Comparison of ENCODE assay signal across 8 mouse cellular contexts in the genomic region with DNA sequence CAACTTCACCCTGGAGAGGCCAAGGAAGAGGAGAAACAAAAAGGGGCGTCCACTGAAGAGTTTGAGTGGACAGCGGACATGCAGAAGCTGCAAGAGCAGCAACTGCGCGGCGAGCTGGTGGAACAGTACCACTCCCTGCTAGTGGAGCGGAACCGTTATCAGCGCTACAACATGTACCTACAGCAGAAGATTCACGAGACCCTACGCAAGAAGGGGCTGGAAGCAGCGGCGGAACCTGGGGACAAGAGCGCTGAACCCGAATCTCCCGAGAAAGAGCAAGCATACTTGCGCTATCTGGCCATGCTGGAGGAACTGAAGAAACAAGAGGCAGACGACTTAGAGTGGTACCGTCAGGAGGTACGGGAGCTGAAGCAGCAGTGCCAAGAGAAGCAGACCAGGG. TPM values are rescaled to one million over a fixed set of nuclear protein-coding genes. Genes with fewer than 3 reads are reported as not detected.
A peak's percentile ranks its signal among the peaks of the same experiment; 100 is the strongest.
DNase-seq lines count a peak whose midpoint lies in the region; ATAC-seq and TF ChIP-seq lines count a peak whose summit lies in the region.

No protein-coding gene starts in this region.

- no peak overlapping the region for H3K9ac ChIP-seq in heart, adult 2 months (ENCODE audit: low read depth, low read length)
- H3K9ac ChIP-seq in midbrain, embryonic 11.5 days (ENCODE audit: low read length) = peak overlapping the region; percentile 63

- 0 out of 2 replicates have a peak, but pooled peaks cover 4% of the 10 kb centered on the region for H3K9me3 ChIP-seq in hindbrain, embryonic 10.5 days
- no peaks in the 10 kb centered on the region; the same call in 1 of the 2 replicates for H3K9me3 ChIP-seq in midbrain, embryonic 11.5 days (ENCODE audit: control insufficient read depth, low read length)

- TF ChIP-seq POLR2A in heart, adult 2 months (IDR thresholded peaks at IDR 0.05; ENCODE audit: insufficient read depth, low read depth, low read length) = no peak

- TF ChIP-seq CTCF in heart, adult 2 months (IDR thresholded peaks at IDR 0.05) = no peak

- H3K27ac ChIP-seq in heart, adult 2 months = no peak overlapping the region
- peak overlapping the region; percentile 87; the same call in 1 of the 2 replicates for H3K27ac ChIP-seq in hindbrain, embryonic 10.5 days
- H3K27ac ChIP-seq in midbrain, embryonic 11.5 days (ENCODE audit: low read depth, low read length) = no peak overlapping the region

- ATAC-seq in midbrain, embryonic 11.5 days (ENCODE audit: low FRiP score) = no peak

- TF ChIP-seq EP300 in heart, adult 2 months (IDR thresholded peaks at IDR 0.05; ENCODE audit: insufficient read depth, low read depth, low read length) = no peak

- peak overlapping the region; percentile 94 for H3K4me2 ChIP-seq in midbrain, embryonic 11.5 days

- peaks cover 15% of the 10 kb centered on the region for H3K4me1 ChIP-seq in heart, adult 2 months (ENCODE audit: control insufficient read depth, insufficient read depth, low read length)
- H3K4me1 ChIP-seq in hindbrain, embryonic 10.5 days (replicated peaks) = peaks cover 42% of the 10 kb centered on the region
- H3K4me1 ChIP-seq in midbrain, embryonic 11.5 days (ENCODE audit: control insufficient read depth, insufficient read depth, low read length) = peaks cover 18% of the 10 kb centered on the region

- DNase-seq in heart, adult 2 months = no peak
- no peak for DNase-seq in heart, postnatal 36 days
- DNase-seq in ES-CJ7 (ENCODE audit: low read depth, low spot score) = peak; percentile 15
- no peak for DNase-seq in hindbrain, embryonic 10.5 days (ENCODE audit: low spot score)
- DNase-seq in midbrain, embryonic 11.5 days (ENCODE audit: low spot score, missing footprints) = peak; percentile 77
- DNase-seq in layer of hippocampus, postnatal 25 days (ENCODE audit: extremely low spot score in 1 of 2, low spot score in 1 of 2) = no peak
- no peak for DNase-seq in left cerebral cortex, postnatal 4 days
- no peak for DNase-seq in urinary bladder, postnatal 4 days (ENCODE audit: low spot score in 2 of 2)

- H3K4me3 ChIP-seq in heart, adult 2 months = peak overlapping the region; percentile 51
- peak overlapping the region; percentile 88 for H3K4me3 ChIP-seq in hindbrain, embryonic 10.5 days
- H3K4me3 ChIP-seq in midbrain, embryonic 11.5 days (ENCODE audit: low read depth, low read length) = peak overlapping the region; percentile 91

- intact Hi-C loops in heart, adult 2 months (cut with DNase I) = loop anchor here (2.0 to 5.0 kb wide), 2 partner anchors 97 to 503 kb away; no protein-coding TSS in a partner anchor
- intact Hi-C loops in heart, postnatal 36 days (cut with DNase I) = no loop called here
- intact Hi-C loops in left cerebral cortex, postnatal 4 days (cut with DNase I) = no loop called here

- peaks cover 7% of the 10 kb centered on the region for H3K79me2 ChIP-seq in heart, adult 2 months (replicated peaks; ENCODE audit: control insufficient read depth, insufficient read depth, low read length)

- 23% methylated on average over 19 of the region's 19 CpGs for WGBS in heart, adult 2 months
- WGBS in hindbrain, embryonic 10.5 days = 35% methylated on average over 19 of the region's 19 CpGs
- WGBS in midbrain, embryonic 11.5 days = 42% methylated on average over 19 of the region's 19 CpGs

- H3K36me3 ChIP-seq in heart, adult 2 months (ENCODE audit: control insufficient read depth, insufficient read depth, low read length) = peaks cover 9% of the 10 kb centered on the region
- peaks cover 7% of the 10 kb centered on the region; the same call in 1 of the 2 replicates for H3K36me3 ChIP-seq in hindbrain, embryonic 10.5 days
- no peaks in the 10 kb centered on the region for H3K36me3 ChIP-seq in midbrain, embryonic 11.5 days (ENCODE audit: control insufficient read depth, insufficient read depth, low read length)

- no peaks in the 10 kb centered on the region for H3K27me3 ChIP-seq in heart, adult 2 months (ENCODE audit: control insufficient read depth, insufficient read depth, low read length)
- peaks cover 11% of the 10 kb centered on the region for H3K27me3 ChIP-seq in hindbrain, embryonic 10.5 days (ENCODE audit: insufficient read depth, poor library complexity, severe bottlenecking)
- H3K27me3 ChIP-seq in midbrain, embryonic 11.5 days (ENCODE audit: control insufficient read depth, insufficient read depth, low read length) = no peaks in the 10 kb centered on the region

RNA-seq across cellular contexts. Expression of gene Ccdc96, which starts 0.9 kb away (rescaled TPM):
- under 1 TPM; 0.21 to 0.39 TPM for total RNA-seq in heart, adult 2 months (2021)
- 0.09 and 0.14 TPM in 2 replicates for polyA plus RNA-seq in heart, adult 2 months (2012; rRNA removed)
- total RNA-seq in heart, postnatal 36 days (2021) = under 1 TPM; 0.19 to 0.33 TPM
- 3.1 and 4.0 TPM in 2 replicates for polyA plus RNA-seq in hindbrain, embryonic 10.5 days (2016; fragmentation: Nextera tagmentation; extraction: Ambion mirVana)
- 4.1 and 4.2 TPM in 2 replicates for polyA plus RNA-seq in midbrain, embryonic 11.5 days (2014; fragmentation: Nextera tagmentation; extraction: Ambion mirVana)
- 1 to 10 TPM; 1.1 to 1.5 TPM for total RNA-seq in layer of hippocampus, postnatal 25 days (2021)
- total RNA-seq in left cerebral cortex, postnatal 4 days (2021) = 1 to 10 TPM; 1.5 TPM

RNA-seq across cellular contexts. Expression of gene Tada2b, which starts 1.2 kb away (rescaled TPM):
- total RNA-seq in heart, adult 2 months (2021) = 10 to 100 TPM; 13.5 to 16.9 TPM
- polyA plus RNA-seq in heart, adult 2 months (2012; rRNA removed) = 8.5 and 11.5 TPM in 2 replicates
- 10 to 100 TPM; 13.3 to 15.0 TPM for total RNA-seq in heart, postnatal 36 days (2021)
- polyA plus RNA-seq in hindbrain, embryonic 10.5 days (2016; fragmentation: Nextera tagmentation; extraction: Ambion mirVana) = 1.7 and 2.1 TPM in 2 replicates
- 3.7 and 4.6 TPM in 2 replicates for polyA plus RNA-seq in midbrain, embryonic 11.5 days (2014; fragmentation: Nextera tagmentation; extraction: Ambion mirVana)
- total RNA-seq in layer of hippocampus, postnatal 25 days (2021) = 10 to 100 TPM; 32.6 to 34.1 TPM
- total RNA-seq in left cerebral cortex, postnatal 4 days (2021) = 10 to 100 TPM; 30.8 to 31.0 TPM

RNA-seq across cellular contexts. Expression of gene Grpel1, which starts 20.5 kb away (rescaled TPM):
- total RNA-seq in heart, adult 2 months (2021) = 10 to 100 TPM; 52.1 to 64.3 TPM
- polyA plus RNA-seq in heart, adult 2 months (2012; rRNA removed) = 29.8 and 35.5 TPM in 2 replicates
- total RNA-seq in heart, postnatal 36 days (2021) = 10 to 100 TPM; 63.0 to 63.2 TPM
- 58.4 and 59.3 TPM in 2 replicates for polyA plus RNA-seq in hindbrain, embryonic 10.5 days (2016; fragmentation: Nextera tagmentation; extraction: Ambion mirVana)
- polyA plus RNA-seq in midbrain, embryonic 11.5 days (2014; fragmentation: Nextera tagmentation; extraction: Ambion mirVana) = 58.0 and 58.5 TPM in 2 replicates
- 10 to 100 TPM; 21.8 to 24.7 TPM for total RNA-seq in layer of hippocampus, postnatal 25 days (2021)
- 10 to 100 TPM; 20.5 to 21.1 TPM for total RNA-seq in left cerebral cortex, postnatal 4 days (2021)

Comparison
In these comparisons a context has a peak if more than half of its experiments do, and no peak if none do; other contexts are left out.
1. DNase-seq: peak in ES-CJ7 (single experiment) and midbrain, embryonic 11.5 days (single experiment); none in heart, adult 2 months (0 of 2), heart, postnatal 36 days (0 of 2), hindbrain, embryonic 10.5 days (single experiment), layer of hippocampus, postnatal 25 days (0 of 2), left cerebral cortex, postnatal 4 days (single experiment) and urinary bladder, postnatal 4 days (0 of 2).
2. Peak in every context shown above with its lines, with median percentiles within 50 percentile points of each other: H3K4me3 ChIP-seq.